Mouse (Mus musculus): ENCODE measurements around the gene Phc2. TPM values are rescaled to one million over a fixed set of nuclear protein-coding genes. Genes with fewer than 3 reads are reported as not detected.

Phc2 gene
- polyA plus RNA-seq, 1 experiment from 2014 or later: 7.5 TPM

GRCm38 (mm10) chr4:128678564-128679217 is 24.2 kb downstream of the Phc2 start:
- Histone ChIP-seq H3K27me3 (ENCODE audit: control insufficient read depth, insufficient read depth, low read length) (no peaks in the 10 kb centered on the region), H3K9ac (ENCODE audit: low read length) (no peak overlapping the region), H3K36me3 (ENCODE audit: control insufficient read depth, insufficient read depth) (no peaks in the 10 kb centered on the region), H3K4me1 (ENCODE audit: control insufficient read depth, insufficient read depth, low read length) (no peaks in the 10 kb centered on the region), H3K4me3 (ENCODE audit: low read length) (no peak overlapping the region), H3K4me2 (ENCODE audit: low read depth, low read length) (no peak overlapping the region), H3K9me3 (replicated peaks; ENCODE audit: control insufficient read depth, low read length) (no peaks in the 10 kb centered on the region), H3K27ac (ENCODE audit: low read length) (no peak overlapping the region)
- WGBS: 65% methylated on average over 13 of the region's 13 CpGs
- ATAC-seq (replicated peaks; ENCODE audit: extremely low read depth, insufficient read depth, low FRiP score): no peak

GRCm38 (mm10) chr4:128681126-128681525 is 26.6 kb downstream of the Phc2 start:
- Histone ChIP-seq H3K27me3 (ENCODE audit: control insufficient read depth, insufficient read depth, low read length) (no peaks in the 10 kb centered on the region), H3K9me3 (replicated peaks; ENCODE audit: control insufficient read depth, low read length) (no peaks in the 10 kb centered on the region), H3K36me3 (ENCODE audit: control insufficient read depth, insufficient read depth) (no peaks in the 10 kb centered on the region), H3K4me2 (ENCODE audit: low read depth, low read length) (no peak overlapping the region), H3K27ac (ENCODE audit: low read length) (no peak overlapping the region), H3K9ac (ENCODE audit: low read length) (no peak overlapping the region), H3K4me1 (ENCODE audit: control insufficient read depth, insufficient read depth, low read length) (no peaks in the 10 kb centered on the region), H3K4me3 (ENCODE audit: low read length) (no peak overlapping the region)
- no peak for ATAC-seq (replicated peaks; ENCODE audit: extremely low read depth, insufficient read depth, low FRiP score)
- 52% methylated on average over 8 of the region's 8 CpGs for WGBS

GRCm38 (mm10) chr4:128682281-128682680 is 27.8 kb downstream of the Phc2 start:
- 91% methylated on average over 13 of the region's 13 CpGs for WGBS
- no peaks in the 10 kb centered on the region for H3K4me1 ChIP-seq (ENCODE audit: control insufficient read depth, insufficient read depth, low read length)
- H3K36me3 ChIP-seq (ENCODE audit: control insufficient read depth, insufficient read depth): no peaks in the 10 kb centered on the region

GRCm38 (mm10) chr4:128683706-128684105 is 29.2 kb downstream of the Phc2 start:
- Histone ChIP-seq H3K4me2 (ENCODE audit: low read depth, low read length) (no peak overlapping the region), H3K9me3 (replicated peaks; ENCODE audit: control insufficient read depth, low read length) (peaks cover 5% of the 10 kb centered on the region), H3K9ac (ENCODE audit: low read length) (no peak overlapping the region), H3K27me3 (ENCODE audit: control insufficient read depth, insufficient read depth, low read length) (no peaks in the 10 kb centered on the region), H3K27ac (ENCODE audit: low read length) (no peak overlapping the region), H3K4me3 (ENCODE audit: low read length) (no peak overlapping the region), H3K36me3 (ENCODE audit: control insufficient read depth, insufficient read depth) (no peaks in the 10 kb centered on the region), H3K4me1 (ENCODE audit: control insufficient read depth, insufficient read depth, low read length) (no peaks in the 10 kb centered on the region)
- no peak for ATAC-seq (replicated peaks; ENCODE audit: extremely low read depth, insufficient read depth, low FRiP score)
- 43% methylated on average over 3 of the region's 3 CpGs for WGBS

More at GRCm38 (mm10) chr4:128682281-128682680, 27.8 kb downstream of the Phc2 start:
- H3K4me2 ChIP-seq (ENCODE audit: low read depth, low read length): no peak overlapping the region
- no peak for ATAC-seq (replicated peaks; ENCODE audit: extremely low read depth, insufficient read depth, low FRiP score)
- no peaks in the 10 kb centered on the region for H3K27me3 ChIP-seq (ENCODE audit: control insufficient read depth, insufficient read depth, low read length)
- peaks cover under 1% of the 10 kb centered on the region; the same call in 1 of the 2 replicates for H3K9me3 ChIP-seq (replicated peaks; ENCODE audit: control insufficient read depth, low read length)
- no peak overlapping the region for H3K27ac ChIP-seq (ENCODE audit: low read length)
- no peak overlapping the region for H3K4me3 ChIP-seq (ENCODE audit: low read length)
- H3K9ac ChIP-seq (ENCODE audit: low read length): no peak overlapping the region

GRCm38 (mm10) chr4:128684108-128684507 is 29.6 kb downstream of the Phc2 start:
- Histone ChIP-seq H3K4me1 (ENCODE audit: control insufficient read depth, insufficient read depth, low read length) (no peaks in the 10 kb centered on the region), H3K27me3 (ENCODE audit: control insufficient read depth, insufficient read depth, low read length) (no peaks in the 10 kb centered on the region), H3K4me2 (ENCODE audit: low read depth, low read length) (no peak overlapping the region), H3K9ac (ENCODE audit: low read length) (no peak overlapping the region), H3K27ac (ENCODE audit: low read length) (no peak overlapping the region), H3K4me3 (ENCODE audit: low read length) (no peak overlapping the region), H3K9me3 (replicated peaks; ENCODE audit: control insufficient read depth, low read length) (peaks cover 5% of the 10 kb centered on the region), H3K36me3 (ENCODE audit: control insufficient read depth, insufficient read depth) (no peaks in the 10 kb centered on the region)
- no peak for ATAC-seq (replicated peaks; ENCODE audit: extremely low read depth, insufficient read depth, low FRiP score)
- 83% methylated on average over 11 of the region's 11 CpGs for WGBS

GRCm38 (mm10) chr4:128688513-128688913 is 34.0 kb downstream of the Phc2 start:
- ATAC-seq (replicated peaks; ENCODE audit: extremely low read depth, insufficient read depth, low FRiP score): no peak
- no peak overlapping the region for H3K27ac ChIP-seq (ENCODE audit: low read length)
- 0 out of 2 replicates have a peak, but pooled peaks cover 6% of the 10 kb centered on the region for H3K4me1 ChIP-seq (ENCODE audit: control insufficient read depth, insufficient read depth, low read length)
- no peak overlapping the region for H3K9ac ChIP-seq (ENCODE audit: low read length)
- no peak overlapping the region for H3K4me3 ChIP-seq (ENCODE audit: low read length)
- H3K4me2 ChIP-seq (ENCODE audit: low read depth, low read length): no peak overlapping the region
- 55% methylated on average over 6 of the region's 6 CpGs for WGBS
- no peaks in the 10 kb centered on the region for H3K36me3 ChIP-seq (ENCODE audit: control insufficient read depth, insufficient read depth)
- H3K9me3 ChIP-seq (replicated peaks; ENCODE audit: control insufficient read depth, low read length): peaks cover 5% of the 10 kb centered on the region
- no peaks in the 10 kb centered on the region for H3K27me3 ChIP-seq (ENCODE audit: control insufficient read depth, insufficient read depth, low read length)

GRCm38 (mm10) chr4:128688976-128689375 is 34.5 kb downstream of the Phc2 start:
- Histone ChIP-seq H3K4me2 (ENCODE audit: low read depth, low read length) (no peak overlapping the region), H3K36me3 (ENCODE audit: control insufficient read depth, insufficient read depth) (no peaks in the 10 kb centered on the region), H3K9ac (ENCODE audit: low read length) (no peak overlapping the region), H3K4me3 (ENCODE audit: low read length) (no peak overlapping the region), H3K27ac (ENCODE audit: low read length) (no peak overlapping the region), H3K27me3 (ENCODE audit: control insufficient read depth, insufficient read depth, low read length) (no peaks in the 10 kb centered on the region), H3K4me1 (ENCODE audit: control insufficient read depth, insufficient read depth, low read length) (0 out of 2 replicates have a peak, but pooled peaks cover 6% of the 10 kb centered on the region), H3K9me3 (replicated peaks; ENCODE audit: control insufficient read depth, low read length) (peaks cover 5% of the 10 kb centered on the region)
- WGBS: 56% methylated on average over 9 of the region's 9 CpGs
- ATAC-seq (replicated peaks; ENCODE audit: extremely low read depth, insufficient read depth, low FRiP score): peak; percentile 45; the same call in 1 of the 2 replicates

GRCm38 (mm10) chr4:128689739-128690304 is 35.3 kb downstream of the Phc2 start:
- Histone ChIP-seq H3K27ac (ENCODE audit: low read length) (no peak overlapping the region), H3K36me3 (ENCODE audit: control insufficient read depth, insufficient read depth) (no peaks in the 10 kb centered on the region), H3K9ac (ENCODE audit: low read length) (no peak overlapping the region), H3K9me3 (replicated peaks; ENCODE audit: control insufficient read depth, low read length) (peaks cover 5% of the 10 kb centered on the region), H3K4me1 (ENCODE audit: control insufficient read depth, insufficient read depth, low read length) (0 out of 2 replicates have a peak, but pooled peaks cover 6% of the 10 kb centered on the region), H3K4me2 (ENCODE audit: low read depth, low read length) (no peak overlapping the region), H3K4me3 (ENCODE audit: low read length) (no peak overlapping the region), H3K27me3 (ENCODE audit: control insufficient read depth, insufficient read depth, low read length) (no peaks in the 10 kb centered on the region)
- no peak for ATAC-seq (replicated peaks; ENCODE audit: extremely low read depth, insufficient read depth, low FRiP score)
- WGBS: 65% methylated on average over 6 of the region's 6 CpGs

GRCm38 (mm10) chr4:128691195-128691594 is 36.7 kb downstream of the Phc2 start:
- H3K4me3 ChIP-seq (ENCODE audit: low read length): no peak overlapping the region
- 73% methylated on average over 4 of the region's 4 CpGs for WGBS
- H3K27ac ChIP-seq (ENCODE audit: low read length): no peak overlapping the region
- H3K4me2 ChIP-seq (ENCODE audit: low read depth, low read length): no peak overlapping the region
- H3K27me3 ChIP-seq (ENCODE audit: control insufficient read depth, insufficient read depth, low read length): 0 out of 2 replicates have a peak, but pooled peaks cover 2% of the 10 kb centered on the region
- no peaks in the 10 kb centered on the region for H3K36me3 ChIP-seq (ENCODE audit: control insufficient read depth, insufficient read depth)
- H3K4me1 ChIP-seq (ENCODE audit: control insufficient read depth, insufficient read depth, low read length): 0 out of 2 replicates have a peak, but pooled peaks cover 6% of the 10 kb centered on the region
- H3K9me3 ChIP-seq (replicated peaks; ENCODE audit: control insufficient read depth, low read length): peaks cover 5% of the 10 kb centered on the region
- no peak overlapping the region for H3K9ac ChIP-seq (ENCODE audit: low read length)
- no peak for ATAC-seq (replicated peaks; ENCODE audit: extremely low read depth, insufficient read depth, low FRiP score)
